Mouse (Mus musculus): ENCODE measurements around the gene Drp2. TPM values are rescaled to one million over a fixed set of nuclear protein-coding genes. Genes with fewer than 3 reads are reported as not detected.

Drp2 gene
- total RNA-seq (2023): not detected

DNA sequence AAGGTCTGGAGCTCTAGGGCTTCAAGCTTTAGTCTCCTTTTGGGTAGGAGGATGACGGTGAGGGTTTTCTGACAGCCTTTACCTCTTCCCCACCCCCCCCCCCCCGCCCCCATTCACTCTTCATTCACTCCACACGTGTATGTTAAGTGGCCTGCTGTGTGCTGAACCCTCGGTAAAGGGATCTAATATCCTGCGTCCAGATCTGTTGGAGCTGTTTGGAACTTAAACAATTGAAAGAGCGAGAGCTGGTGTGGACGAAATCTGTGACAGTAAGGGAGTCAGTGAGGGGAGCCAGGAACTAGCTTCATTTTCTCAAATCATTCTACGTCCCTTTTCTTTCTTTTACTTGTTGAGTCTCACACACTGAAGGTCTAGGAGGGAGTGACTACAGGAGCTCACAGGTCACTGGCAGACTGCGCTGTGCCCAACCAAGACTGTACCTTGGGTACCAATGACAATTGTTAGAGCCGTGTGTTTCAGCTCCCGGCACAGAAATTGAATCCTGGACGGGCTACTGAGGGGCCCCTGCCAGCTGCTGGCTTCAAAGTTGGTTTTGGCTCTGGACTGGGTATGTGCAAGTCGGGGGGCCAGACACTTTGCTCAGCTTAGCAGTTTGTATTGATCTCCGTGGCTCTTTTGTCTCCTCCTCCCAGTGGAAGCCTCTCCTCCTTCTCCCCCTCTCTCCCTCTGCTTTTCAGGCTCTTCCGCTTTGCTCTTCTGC is at the start of gene Drp2:
Gene Drp2, plus strand, starts transcription at position 689 of the 721 bp plus-strand sequence.

GRCm38 (mm10) chrX:134476290-134476689 is 71.9 kb downstream of the Drp2 start, which contains the start of gene Taf7l:
Taf7l (minus strand) TSS chrX:134476490.

Other genes starting within 250 kb of the Drp2 start
- gene Xkrx, start 242.5 kb upstream of the Drp2 start, total RNA-seq (2023): 18.2 TPM
- gene Arl13a, start 217.1 kb upstream of the Drp2 start, total RNA-seq (2023): not detected
- 1.3 TPM for gene Nox1, start 182.6 kb upstream of the Drp2 start, total RNA-seq (2023)
- gene Trmt2b, start 127.6 kb upstream of the Drp2 start, total RNA-seq (2023): 21.3 TPM
- 1.0 TPM for gene Tmem35a, start 109.3 kb upstream of the Drp2 start, total RNA-seq (2023)
- gene Cenpi, start 96.5 kb upstream of the Drp2 start, total RNA-seq (2023): 0.77 TPM
- not detected for gene Taf7l, start 71.9 kb downstream of the Drp2 start, total RNA-seq (2023)
- gene Timm8a1, start 137.3 kb downstream of the Drp2 start, total RNA-seq (2023): 20.1 TPM
- gene Btk, start 179.0 kb downstream of the Drp2 start, total RNA-seq (2023): 5.3 TPM
- gene Rpl36a, start 181.1 kb downstream of the Drp2 start, total RNA-seq (2023): 603 TPM
- gene Gla, start 196.6 kb downstream of the Drp2 start, total RNA-seq (2023): 17.1 TPM
- gene Hnrnph2, start 196.6 kb downstream of the Drp2 start, total RNA-seq (2023): 118 TPM